Mouse (Mus musculus) adrenal gland, adult 8-10 months (tissue): ENCODE measurements around the gene Dnajc3. TPM values are rescaled to one million over a fixed set of nuclear protein-coding genes. Genes with fewer than 3 reads are reported as not detected.

Experiments
- total RNA-seq, 4 experiments: library from RNA; stranded (reverse); gene quantifications; 2 replicates each; pipeline ENCODE4 v1.2.4; 2022

Gene Dnajc3
- total RNA-seq, 4 experiments from 2014 or later: 63.6 to 72.6 (median 67.7) TPM

Other genes with a start within 250 kb of the Dnajc3 start
- 10 to 100 TPM; 19.4 to 27.3 (median 22.7) TPM for gene Abcc4, start 231.8 kb upstream of the Dnajc3 start, total RNA-seq
- gene Cldn10, start 150.1 kb upstream of the Dnajc3 start, total RNA-seq: 1 to 10 TPM in 1 of 4 experiments, under 1 TPM in 3; 0.67 to 2.2 (median 0.89) TPM
- 10 to 100 TPM; 12.4 to 30.5 (median 21.7) TPM for gene Dzip1, start 12.5 kb upstream of the Dnajc3 start, total RNA-seq
- gene Uggt2, start 161.5 kb downstream of the Dnajc3 start, total RNA-seq: 10 to 100 TPM; 13.2 to 26.1 (median 19.4) TPM
- gene Hs6st3, start 200.4 kb downstream of the Dnajc3 start, total RNA-seq: 1 to 10 TPM in 2 of 4 experiments, under 1 TPM in 2; 0.41 to 2.3 (median 1.0) TPM